ENCODE assay signal across 8 mouse cellular contexts in genomic region chr3:101603194-101603593, GRCm38 (mm10). TPM values are rescaled to one million over a fixed set of nuclear protein-coding genes. Genes with fewer than 3 reads are reported as not detected.
DNase-seq lines count a peak whose midpoint lies in the region; ATAC-seq and TF ChIP-seq lines count a peak whose summit lies in the region.

No protein-coding gene starts in this region.

- no peak for DNase-seq in gastrocnemius, adult 2 months
- DNase-seq in gastrocnemius, postnatal 4 days (ENCODE audit: low spot score in 2 of 2), result no peak
- no peak for DNase-seq in Muller cell, postnatal 12 days (ENCODE audit: inconsistent ontology term)
- no peak for DNase-seq in adrenal gland, postnatal 25 days
- no peak for DNase-seq in left cerebral cortex, adult 9 months (ENCODE audit: low spot score in 2 of 2)

- no peaks in the 10 kb centered on the region for H3K36me3 ChIP-seq in ES-Bruce4 (ENCODE audit: control insufficient read depth, insufficient read depth, low read length, poor library complexity, severe bottlenecking)
- 0 out of 2 replicates have a peak, but pooled peaks cover 6% of the 10 kb centered on the region for H3K36me3 ChIP-seq in heart, embryonic 14.5 days (ENCODE audit: control insufficient read depth, insufficient read depth, low read length)
- H3K36me3 ChIP-seq in liver, embryonic 15.5 days (replicated peaks), result no peaks in the 10 kb centered on the region

- peak overlapping the region; percentile 90 for H3K9ac ChIP-seq in ES-Bruce4 (ENCODE audit: low read depth, poor library complexity, severe bottlenecking)
- peak overlapping the region; percentile 99 for H3K9ac ChIP-seq in heart, embryonic 14.5 days (ENCODE audit: low read length)
- peak overlapping the region; percentile 90 for H3K9ac ChIP-seq in liver, embryonic 15.5 days

- no peak for TF ChIP-seq CTCF in gastrocnemius, adult 2 months (IDR thresholded peaks at IDR 0.05)
- TF ChIP-seq CTCF in ES-Bruce4 (IDR thresholded peaks at IDR 0.05; ENCODE audit: low read depth, low read length), result no peak

- H3K27me3 ChIP-seq in ES-Bruce4 (ENCODE audit: control insufficient read depth, insufficient read depth, low read length, poor library complexity, severe bottlenecking), result no peaks in the 10 kb centered on the region
- H3K27me3 ChIP-seq in heart, embryonic 14.5 days (ENCODE audit: control insufficient read depth, insufficient read depth, low read length), result no peaks in the 10 kb centered on the region
- peaks cover 30% of the 10 kb centered on the region for H3K27me3 ChIP-seq in liver, embryonic 15.5 days

- peak overlapping the region; percentile 78 for H3K4me2 ChIP-seq in heart, embryonic 14.5 days (ENCODE audit: low read length)
- peak overlapping the region; percentile 92 for H3K4me2 ChIP-seq in liver, embryonic 15.5 days

- peak overlapping the region; percentile 100 for H3K27ac ChIP-seq in gastrocnemius, adult 2 months
- no peak overlapping the region for H3K27ac ChIP-seq in ES-Bruce4 (ENCODE audit: insufficient read depth, low read length)
- peak overlapping the region; percentile 92 to 99 for H3K27ac ChIP-seq in heart, embryonic 14.5 days (replicated peaks in 1 of 2; ENCODE audit: control insufficient read depth in 1 of 2, insufficient read depth in 1 of 2, low read depth in 2 of 2, low read length in 2 of 2)
- peak overlapping the region; percentile 97 for H3K27ac ChIP-seq in liver, embryonic 15.5 days (replicated peaks)

- WGBS in heart, embryonic 14.5 days, result 8% methylated on average over 7 of the region's 7 CpGs
- whole genome bisulfite sequencing in liver, embryonic 15.5 days (ENCODE audit: insufficient replicate concordance), result 46% methylated on average over 7 of the region's 7 CpGs

- no peak for TF ChIP-seq EP300 in ES-Bruce4 (IDR thresholded peaks at IDR 0.05; ENCODE audit: insufficient read depth, low read depth, low read length)

- peaks cover 6% of the 10 kb centered on the region for H3K4me1 ChIP-seq in ES-Bruce4 (ENCODE audit: control insufficient read depth, insufficient read depth, low read length)
- peaks cover 17 to 43% of the 10 kb centered on the region in 2 experiments for H3K4me1 ChIP-seq in heart, embryonic 14.5 days (ENCODE audit: control insufficient read depth in 2 of 2, insufficient read depth in 2 of 2, low read length in 2 of 2)
- peaks cover 64% of the 10 kb centered on the region for H3K4me1 ChIP-seq in liver, embryonic 15.5 days (replicated peaks)

- no peak for TF ChIP-seq POLR2A in ES-Bruce4 (IDR thresholded peaks at IDR 0.05; ENCODE audit: insufficient read depth, low read length)

- intact Hi-C loops in gastrocnemius, adult 2 months (cut with DNase I), result loop anchor here (2.0 to 10.0 kb wide), 3 partner anchors 51 to 678 kb away; partner anchors contain the start of gene Trim45

- H3K9me3 ChIP-seq in ES-Bruce4 (replicated peaks; ENCODE audit: control insufficient read depth, insufficient read depth, low read length, poor library complexity, severe bottlenecking), result no peaks in the 10 kb centered on the region
- H3K9me3 ChIP-seq in heart, embryonic 14.5 days (ENCODE audit: control insufficient read depth, low read length), result no peaks in the 10 kb centered on the region
- H3K9me3 ChIP-seq in liver, embryonic 15.5 days (replicated peaks), result no peaks in the 10 kb centered on the region

- ATAC-seq in heart, embryonic 14.5 days (ENCODE audit: insufficient number of reproducible peaks, insufficient read depth, low FRiP score, low read depth), result no peak
- ATAC-seq in liver, embryonic 15.5 days (ENCODE audit: insufficient read depth), result no peak

- peak overlapping the region; percentile 100 for H3K4me3 ChIP-seq in gastrocnemius, adult 2 months
- peak overlapping the region; percentile 90 for H3K4me3 ChIP-seq in ES-Bruce4 (ENCODE audit: low read depth, low read length)
- H3K4me3 ChIP-seq in heart, embryonic 14.5 days (ENCODE audit: control insufficient read depth in 1 of 2, insufficient read depth in 1 of 2, low read depth in 1 of 2, low read length in 2 of 2), result peak overlapping the region; percentile 77 to 82
- H3K4me3 ChIP-seq in liver, embryonic 15.5 days (replicated peaks), result peak overlapping the region; percentile 89

RNA-seq across cellular contexts. Expression of gene Atp1a1, which starts 1.3 kb away (rescaled TPM):
- total RNA-seq in gastrocnemius, adult 2 months (2021), result 10 to 100 TPM; 80.1 to 81.1 TPM
- 100 to 1,000 TPM; 112 to 117 TPM for total RNA-seq in gastrocnemius, postnatal 4 days (2021)
- 220 and 230 TPM in 2 replicates for polyA plus RNA-seq in ES-Bruce4 (2011; ENCODE audit: insufficient read depth, insufficient read length, low read depth, missing spikeins)
- 486 and 537 TPM in 2 replicates for polyA plus RNA-seq in heart, embryonic 14.5 days (2014; fragmentation: Nextera tagmentation; extraction: Ambion mirVana)
- polyA plus RNA-seq in liver, embryonic 15.5 days (2015; fragmentation: Nextera tagmentation; extraction: Ambion mirVana), result 41.9 and 44.5 TPM in 2 replicates
- 768 and 861 TPM in 2 replicates for total RNA-seq in adrenal gland, postnatal 25 days (2021)
